Mouse (Mus musculus) spleen, adult 2 months (tissue): Measurements from ENCODE around the gene Trp53rka. TPM values are rescaled to one million over a fixed set of nuclear protein-coding genes. Genes with fewer than 3 reads are reported as not detected.
"Not testable (repeated sequence)": the region's sequence is repeated elsewhere in the genome, so short reads cannot be mapped to it uniquely, and the experiment has no call there.

ENCODE experiments used
- DNase-seq, 2 experiments: peaks; one replicate each; pipeline versions ENCODE4 v3.0.0 to v3.0.0-alpha.2; 2012 to 2021; ENCODE audit warnings: low spot score in 2 of 2, low read depth in 1 of 2
- H3K27ac ChIP-seq: fragments of 200-500 bp; 2 replicates; pipeline ENCODE4 v1.5.1; 2012; ENCODE audit warnings: low read length, inconsistent platforms; ENCODE audit not compliant: insufficient read depth
- H3K27me3 ChIP-seq: fragments of 200-500 bp; 2 replicates; pipeline ENCODE4 v1.6.1; 2012; ENCODE audit warnings: mild to moderate bottlenecking, moderate library complexity, low read length, inconsistent platforms; ENCODE audit not compliant: control insufficient read depth, insufficient read depth
- H3K36me3 ChIP-seq: fragments of 200-500 bp; 2 replicates; pipeline ENCODE4 v1.6.1; 2012; ENCODE audit warnings: mild to moderate bottlenecking, low read length, inconsistent platforms; ENCODE audit not compliant: control insufficient read depth, insufficient read depth
- H3K4me1 ChIP-seq: fragments of 200-500 bp; 2 replicates; pipeline ENCODE4 v1.6.1; 2011; ENCODE audit warnings: inconsistent platforms; ENCODE audit not compliant: control insufficient read depth, insufficient read depth, insufficient read length
- H3K4me3 ChIP-seq: fragments of 200-500 bp; 2 replicates; pipeline ENCODE4 v1.5.1; 2011; ENCODE audit warnings: mild to moderate bottlenecking, inconsistent platforms; ENCODE audit not compliant: insufficient read depth, insufficient read length; ENCODE audit errors: extremely low read depth
- CTCF ChIP-seq: fragments of 200-500 bp; IDR thresholded peaks from 2 replicates; pipeline ENCODE4 v1.5.1; 2011; ENCODE audit warnings: mild to moderate bottlenecking, inconsistent platforms; ENCODE audit not compliant: insufficient read depth, insufficient read length, insufficient replicate concordance; ENCODE audit errors: extremely low read depth
- POLR2A ChIP-seq: fragments of 200-500 bp; IDR thresholded peaks from 2 replicates; pipeline ENCODE4 v1.6.1; 2011; ENCODE audit warnings: low read depth, low read length, inconsistent platforms
- WGBS: fragments of 180-500 bp; shearing (Covaris S2); methylation state at CpG from one replicate; pipeline ENCODE4 v1.1.7; 2018; 5-methylcytosine and 5-hydroxymethylcytosine counted together
- polyA plus RNA-seq: library from polyadenylated mRNA; depleted of rRNA; stranded (reverse); fragments of >200 nt; gene quantifications from 2 replicates; pipeline ENCODE4 v1.2.3, GENCODE M21; 2012

Gene Trp53rka
- polyA plus RNA-seq, 1 experiment: 15.6 TPM

DNA sequence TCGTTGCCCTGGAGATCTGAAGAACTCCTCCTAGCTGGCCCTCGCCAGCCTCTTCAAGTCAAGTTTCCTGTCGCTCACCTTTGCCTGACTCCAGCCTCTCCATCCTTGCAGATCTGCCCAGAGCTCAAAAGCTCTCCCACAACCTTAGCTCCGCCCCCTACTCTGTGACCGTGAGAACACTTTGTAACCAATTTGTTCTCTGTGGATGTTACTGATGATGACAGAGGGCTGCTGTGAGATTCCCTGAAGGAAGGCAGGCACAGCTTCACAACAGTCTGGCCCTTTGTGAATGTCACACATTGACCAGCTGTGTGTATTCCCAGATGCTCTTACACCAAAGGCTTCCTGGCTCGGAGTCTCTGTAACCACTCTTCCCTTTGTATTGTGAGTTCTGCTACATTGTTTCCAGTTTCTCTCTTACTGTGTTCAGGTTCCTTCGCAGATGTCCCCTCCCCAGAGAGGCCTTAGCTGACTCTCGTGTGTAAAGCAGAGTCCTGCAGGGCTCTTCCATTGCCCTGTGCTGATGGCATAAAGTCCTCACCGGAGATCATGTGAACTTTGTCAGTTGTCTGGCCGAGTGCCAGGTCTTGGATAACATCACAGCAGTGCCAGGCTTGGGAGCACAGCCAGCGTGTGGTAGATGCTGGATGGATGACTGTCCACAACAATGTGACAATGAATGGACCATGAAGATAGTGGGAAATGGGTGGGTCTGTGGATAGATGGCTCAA, 19.9 kb upstream of the Trp53rka start:
- no peak overlapping the region for H3K4me3 ChIP-seq
- no peaks in the 10 kb centered on the region for H3K4me1 ChIP-seq
- TF ChIP-seq CTCF (no peak), POLR2A (no peak)
- WGBS: 65% methylated on average over 11 of the region's 11 CpGs
- no peaks in the 10 kb centered on the region for H3K27me3 ChIP-seq
- DNase-seq: no peak
- H3K27ac ChIP-seq: no peak overlapping the region
- no peaks in the 10 kb centered on the region for H3K36me3 ChIP-seq

DNA sequence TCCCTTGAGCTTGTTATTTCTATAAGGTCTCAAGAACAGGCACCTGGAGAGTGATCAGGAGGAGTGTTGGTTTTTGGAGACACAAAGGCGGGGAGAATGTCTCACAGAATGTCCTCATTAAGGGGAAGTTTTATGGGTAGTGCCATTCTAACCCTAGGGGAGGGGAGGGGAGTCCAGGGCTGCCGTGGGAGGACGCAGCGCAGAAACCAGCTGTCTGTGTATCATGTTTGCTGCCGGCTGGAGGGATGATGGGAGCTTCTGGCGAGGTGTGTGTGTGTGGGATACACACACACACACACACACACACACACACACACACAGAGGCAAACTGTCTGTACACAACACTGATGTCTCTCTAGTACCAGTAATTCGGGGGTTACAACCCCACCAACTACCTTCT, 19.3 kb upstream of the Trp53rka start:
- Histone ChIP-seq H3K27ac (no peak overlapping the region), H3K4me1 (no peaks in the 10 kb centered on the region), H3K27me3 (no peaks in the 10 kb centered on the region), H3K4me3 (no peak overlapping the region), H3K36me3 (no peaks in the 10 kb centered on the region)
- WGBS: 37% methylated on average over 7 of the region's 7 CpGs
- TF ChIP-seq CTCF: no peak
- no peak for TF ChIP-seq POLR2A
- DNase-seq: no peak

DNA sequence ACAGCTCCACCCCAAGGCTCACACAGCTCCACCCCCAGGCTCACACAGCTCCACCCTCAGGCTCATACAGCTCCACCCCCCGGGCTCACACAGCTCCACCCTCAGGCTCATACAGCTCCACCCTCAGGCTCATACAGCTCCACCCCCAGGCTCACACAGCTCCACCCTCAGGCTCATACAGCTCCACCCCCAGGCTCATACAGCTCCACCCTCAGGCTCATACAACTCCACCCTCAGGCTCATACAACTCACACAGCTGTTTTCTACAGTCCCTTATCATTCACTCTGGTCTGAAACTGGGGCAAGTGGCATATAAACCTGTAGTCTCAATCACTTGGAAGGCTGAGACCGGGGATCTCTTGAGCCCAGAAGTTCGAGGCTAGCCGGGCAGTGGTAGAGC, 18.4 kb upstream of the Trp53rka start:
- H3K4me1 ChIP-seq, H3K36me3 ChIP-seq, H3K4me3 ChIP-seq, H3K27me3 ChIP-seq, H3K27ac ChIP-seq, DNase-seq: not testable (repeated sequence)
- 86% methylated on average over 4 of the region's 4 CpGs for whole genome bisulfite sequencing

DNA sequence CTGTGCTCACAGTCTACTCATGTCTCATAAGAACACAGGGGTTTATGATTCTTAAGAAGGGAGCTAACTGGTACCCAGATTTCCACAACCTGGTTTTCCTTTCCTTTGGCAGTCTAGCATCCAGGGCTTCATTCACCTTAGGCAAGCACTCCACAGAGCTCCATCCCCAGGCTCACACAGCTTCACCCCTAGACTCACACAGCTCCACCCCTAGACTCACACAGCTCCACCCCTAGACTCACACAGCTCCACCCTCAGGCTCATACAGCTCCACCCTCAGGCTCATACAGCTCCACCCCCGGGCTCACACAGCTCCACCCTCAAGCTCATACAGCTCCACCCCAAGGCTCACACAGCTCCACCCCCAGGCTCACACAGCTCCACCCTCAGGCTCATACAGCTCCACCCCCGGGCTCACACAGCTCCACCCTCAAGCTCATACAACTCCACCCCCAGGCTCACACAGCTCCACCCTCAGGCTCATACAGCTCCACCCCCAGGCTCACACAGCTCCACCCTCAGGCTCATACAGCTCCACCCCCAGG, 17.9 kb upstream of the Trp53rka start:
- H3K27ac ChIP-seq, H3K27me3 ChIP-seq, H3K4me1 ChIP-seq, H3K36me3 ChIP-seq, H3K4me3 ChIP-seq, DNase-seq: not testable (repeated sequence)
- WGBS: 76% methylated on average over 2 of the region's 2 CpGs

DNA sequence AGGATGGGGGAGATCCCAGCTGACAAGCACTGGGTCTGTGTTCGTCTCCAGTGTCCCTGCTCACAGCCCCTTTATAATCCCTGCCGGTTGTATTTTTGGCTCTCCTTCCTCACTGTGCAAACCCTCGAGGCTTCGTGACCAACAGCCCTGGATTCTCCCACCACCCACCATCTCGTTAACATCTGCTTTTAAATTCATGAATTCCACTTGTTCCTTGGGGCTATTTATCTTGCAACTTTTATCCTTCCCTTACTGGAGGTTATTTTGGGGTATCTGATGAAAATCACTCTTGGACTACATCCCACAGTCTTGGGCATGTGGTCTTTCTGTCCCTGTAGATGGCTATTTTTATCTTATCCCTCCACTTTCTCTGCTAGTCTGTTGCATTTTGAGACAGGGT, 17.3 kb upstream of the Trp53rka start:
- no peak for TF ChIP-seq POLR2A
- TF ChIP-seq CTCF: no peak
- Histone ChIP-seq H3K27me3 (no peaks in the 10 kb centered on the region), H3K27ac (no peak overlapping the region), H3K36me3 (no peaks in the 10 kb centered on the region), H3K4me1 (no peaks in the 10 kb centered on the region), H3K4me3 (no peak overlapping the region)
- no peak for DNase-seq
- 74% methylated on average over 5 of the region's 5 CpGs for WGBS

DNA sequence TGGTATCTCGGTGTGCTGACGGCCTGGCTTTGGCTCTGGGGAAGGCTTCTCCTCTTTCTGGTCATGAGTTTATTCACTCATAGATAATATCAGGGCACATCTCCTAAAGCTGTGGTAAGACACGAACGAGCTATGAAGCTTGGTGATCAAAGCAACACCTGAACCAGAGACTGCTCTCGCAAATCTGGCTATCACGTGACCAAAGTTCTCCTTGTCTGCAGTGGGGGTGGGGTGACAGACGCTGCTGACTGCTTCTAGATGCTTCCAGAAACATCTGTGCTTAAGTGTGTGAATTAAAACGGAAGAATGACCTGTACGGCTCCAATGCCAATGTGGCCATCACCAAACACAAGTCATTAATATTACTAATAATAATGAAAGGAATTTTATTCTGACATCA, 16.6 kb upstream of the Trp53rka start:
- Histone ChIP-seq H3K27ac (no peak overlapping the region), H3K4me1 (no peaks in the 10 kb centered on the region), H3K4me3 (no peak overlapping the region), H3K27me3 (no peaks in the 10 kb centered on the region), H3K36me3 (no peaks in the 10 kb centered on the region)
- WGBS: 66% methylated on average over 9 of the region's 9 CpGs
- TF ChIP-seq CTCF (no peak), POLR2A (no peak)
- DNase-seq: no peak

DNA sequence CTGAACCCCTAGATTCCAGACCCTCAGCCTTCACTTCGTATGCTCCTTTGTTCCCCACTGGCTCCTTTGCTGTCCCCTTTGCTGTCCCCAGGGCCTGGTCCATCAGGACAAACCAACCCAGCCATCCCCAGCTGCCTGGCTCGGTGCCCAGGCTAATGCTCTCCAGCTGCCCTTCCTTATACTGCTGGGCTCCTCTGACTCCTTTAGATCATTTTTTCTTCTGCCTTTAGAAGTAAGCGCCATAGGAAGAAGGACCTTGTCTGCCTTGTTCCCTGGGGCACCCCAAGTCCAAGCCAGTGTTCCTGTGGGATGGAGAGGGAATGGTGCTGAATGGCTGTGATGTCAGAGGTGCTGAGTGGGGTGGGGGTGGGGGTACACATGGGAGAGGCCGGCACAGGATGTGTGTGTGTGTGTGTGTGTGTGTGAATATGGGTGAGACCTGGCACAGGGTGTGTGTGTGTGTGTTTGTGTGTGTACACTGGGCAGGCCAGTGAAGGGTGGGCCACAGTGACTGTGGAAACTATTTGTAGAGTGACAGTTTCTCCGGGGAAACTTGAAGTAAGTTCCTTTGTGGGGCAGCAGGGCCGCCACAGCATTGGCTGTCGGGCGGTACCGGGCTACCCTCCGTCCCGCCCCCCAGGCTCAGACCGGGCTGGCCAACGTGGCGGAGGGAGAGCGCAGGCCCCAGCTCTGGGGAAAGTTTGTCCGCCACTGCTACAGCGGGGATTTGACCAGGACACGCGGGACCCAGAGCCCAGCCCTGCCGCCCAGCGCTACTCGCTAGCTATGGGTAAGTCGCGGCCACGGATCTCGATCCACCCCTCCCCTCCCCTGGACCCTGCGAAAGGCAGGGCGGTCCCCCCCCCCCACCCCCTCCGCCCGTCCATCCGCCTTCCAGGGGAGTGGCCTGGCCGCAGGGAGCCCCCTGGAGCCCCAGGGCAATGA, 10.4 kb upstream of the Trp53rka start, which contains the start of gene Slc2a10:
Slc2a10 (plus strand) TSS at position 529 of the 945 bp plus-strand sequence.
- H3K27ac ChIP-seq: no peak within 1 kb of the TSS
- no peaks in the 10 kb centered on the region for H3K36me3 ChIP-seq
- 8% methylated on average over 31 of the region's 32 CpGs for WGBS
- no peaks in the 10 kb centered on the region for H3K4me1 ChIP-seq
- H3K4me3 ChIP-seq: no peak within 1 kb of the TSS; the same call in 1 of the 2 replicates
- H3K27me3 ChIP-seq: peaks cover 2% of the 10 kb centered on the region
- TF ChIP-seq CTCF (no peak), POLR2A (no peak)
- no peak for DNase-seq
